Comparison of ENCODE assay signal across 19 mouse cellular contexts in genomic region chr2:78876002-78876401, GRCm38 (mm10).
"Had no signal": no experiment of that assay in that cellular context is flagged by ENCODE, and none has a peak within 500 bp of the region (broad histone marks: within the 10 kb centered on the region; RNA-seq: fewer than 3 reads in every experiment).

No protein-coding gene starts in this region.

- H3K9me3 ChIP-seq: midbrain, embryonic 10.5 days; midbrain, embryonic 12.5 days; neural tube, embryonic 13.5 days; neural tube, embryonic 15.5 days had no signal

- H3K36me3 ChIP-seq: neural tube, embryonic 13.5 days; neural tube, embryonic 15.5 days had no signal

- H3K4me2 ChIP-seq: lung, embryonic 14.5 days; midbrain, embryonic 12.5 days had no signal

- H3K27ac ChIP-seq: midbrain, embryonic 10.5 days; midbrain, embryonic 12.5 days; neural tube, embryonic 13.5 days; neural tube, embryonic 15.5 days had no signal

- DNase-seq: lung, adult 18-20 months; lung, embryonic 14.5 days; lung, postnatal 10 days; lung, postnatal 4 days; midbrain, embryonic 14.5 days; retina, postnatal 1 day; right cerebral cortex, adult 18-20 months; right cerebral cortex, postnatal 25 days; right cerebral cortex, postnatal 4 days; spleen, adult 18-20 months; thymus, adult 18-20 months; thymus, postnatal 14 days; thymus, postnatal 36 days had no signal

- H3K9ac ChIP-seq: lung, embryonic 14.5 days; midbrain, embryonic 12.5 days; neural tube, embryonic 13.5 days; neural tube, embryonic 15.5 days had no signal

- ATAC-seq: midbrain, embryonic 16.5 days had no signal

- H3K27me3 ChIP-seq: midbrain, embryonic 12.5 days; neural tube, embryonic 13.5 days; neural tube, embryonic 15.5 days had no signal

- H3K4me3 ChIP-seq: midbrain, embryonic 10.5 days; midbrain, embryonic 12.5 days; myocyte; neural tube, embryonic 13.5 days; neural tube, embryonic 15.5 days had no signal
